In the genomic region with DNA sequence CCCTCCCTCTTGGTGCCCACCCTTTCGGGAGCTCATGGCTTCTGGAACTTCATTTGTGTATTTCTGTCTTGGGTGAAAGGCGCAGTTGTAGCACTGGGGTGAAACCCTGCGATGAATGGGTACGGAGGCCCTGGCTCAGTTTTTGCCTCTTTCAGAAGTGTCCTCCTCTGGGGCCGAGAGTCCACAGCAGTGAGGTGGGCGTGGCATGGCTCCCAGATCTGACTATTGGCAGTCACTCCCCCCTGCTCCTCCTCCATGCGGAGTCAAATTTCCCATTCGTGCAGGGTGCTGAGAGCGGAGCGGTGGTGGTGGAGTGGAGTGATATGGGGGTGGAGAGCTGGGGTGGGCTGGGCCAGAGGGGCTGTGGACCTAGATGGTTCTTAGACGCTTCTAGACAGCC, we compare ENCODE assay signal across 9 mouse cellular contexts. TPM values are rescaled to one million over a fixed set of nuclear protein-coding genes. Genes with fewer than 3 reads are reported as not detected.
DNase-seq lines count a peak whose midpoint lies in the region; ATAC-seq and TF ChIP-seq lines count a peak whose summit lies in the region.
"Had no signal": no experiment of that assay in that cellular context is flagged by ENCODE, and none has a peak within 500 bp of the region (broad histone marks: within the 10 kb centered on the region; RNA-seq: fewer than 3 reads in every experiment).

No protein-coding gene starts in this region.

- H3K4me1 ChIP-seq in kidney, embryonic 14.5 days (ENCODE audit: control insufficient read depth, insufficient read depth, low read length) = peaks cover 3% of the 10 kb centered on the region; the same call in 1 of the 2 replicates
- no peaks in the 10 kb centered on the region for H3K4me1 ChIP-seq in lung, postnatal 0 days (ENCODE audit: insufficient read depth, low read depth, low read length)
- peaks cover 2% of the 10 kb centered on the region; the same call in 1 of the 2 replicates for H3K4me1 ChIP-seq in cerebellum, adult 2 months (ENCODE audit: control insufficient read depth, insufficient read depth, low read length)

- H3K4me3 ChIP-seq in kidney, embryonic 14.5 days (ENCODE audit: low read length) = peak overlapping the region; percentile 16; the same call in 1 of the 2 replicates
- H3K4me3 ChIP-seq in lung, postnatal 0 days (ENCODE audit: low read depth, low read length) = no peak overlapping the region
- no peak overlapping the region for H3K4me3 ChIP-seq in cerebellum, adult 2 months (replicated peaks; ENCODE audit: insufficient read depth, low read depth, low read length)

- no peak for TF ChIP-seq POLR2A in cerebellum, adult 2 months (IDR thresholded peaks at IDR 0.05; ENCODE audit: borderline replicate concordance, insufficient read depth, low read length)

- no peak overlapping the region for H3K9ac ChIP-seq in kidney, embryonic 14.5 days (ENCODE audit: low read depth, low read length)
- no peak overlapping the region for H3K9ac ChIP-seq in lung, postnatal 0 days (replicated peaks; ENCODE audit: low read depth)

- TF ChIP-seq EP300 in lung, postnatal 0 days (IDR thresholded peaks at IDR 0.05) = no peak

- ATAC-seq in kidney, embryonic 14.5 days (ENCODE audit: low FRiP score, low TSS enrichment) = peak; percentile 83
- peak; percentile 68 for ATAC-seq in lung, postnatal 0 days

- no peaks in the 10 kb centered on the region for H3K9me3 ChIP-seq in kidney, embryonic 14.5 days (ENCODE audit: control insufficient read depth, low read length)
- no peaks in the 10 kb centered on the region for H3K9me3 ChIP-seq in lung, postnatal 0 days (ENCODE audit: low read length)

- DNase-seq in heart, adult 11 months = peak; percentile 94
- no peak for DNase-seq in heart, adult 8-10 months (ENCODE audit: low spot score)
- peak; percentile 71 for DNase-seq in embryo, embryonic 9.5 days (ENCODE audit: extremely low spot score)
- peak; percentile 68 for DNase-seq in lung, postnatal 0 days (ENCODE audit: low spot score)
- DNase-seq in left cerebral cortex, adult 18-20 months (ENCODE audit: low spot score in 2 of 2) = no peak
- DNase-seq in cerebellum, adult 2 months = no peak
- DNase-seq in right cerebral cortex, postnatal 25 days = no peak

- no peak overlapping the region for H3K27ac ChIP-seq in kidney, embryonic 14.5 days (ENCODE audit: low read depth, low read length)
- no peak overlapping the region for H3K27ac ChIP-seq in lung, postnatal 0 days (ENCODE audit: low read length)
- H3K27ac ChIP-seq in cerebellum, adult 2 months (ENCODE audit: insufficient read depth, low read length) = no peak overlapping the region

- H3K36me3 ChIP-seq in kidney, embryonic 14.5 days (ENCODE audit: control insufficient read depth, insufficient read depth, low read length) = no peaks in the 10 kb centered on the region
- H3K36me3 ChIP-seq in lung, postnatal 0 days (ENCODE audit: insufficient read depth, low read length) = no peaks in the 10 kb centered on the region

- 0 out of 2 replicates have a peak, but pooled peaks cover 2% of the 10 kb centered on the region for H3K27me3 ChIP-seq in kidney, embryonic 14.5 days (ENCODE audit: control insufficient read depth, insufficient read depth, low read length)
- H3K27me3 ChIP-seq in lung, postnatal 0 days (replicated peaks; ENCODE audit: insufficient read depth, low read length) = no peaks in the 10 kb centered on the region
- no peaks in the 10 kb centered on the region for H3K27me3 ChIP-seq in cerebellum, adult 2 months (ENCODE audit: control insufficient read depth, insufficient read depth, low read length)

- WGBS in kidney, embryonic 14.5 days = 15% methylated on average over 11 of the region's 11 CpGs
- WGBS in lung, postnatal 0 days = 23% methylated on average over 11 of the region's 11 CpGs
- 53% methylated on average over 11 of the region's 11 CpGs for WGBS in cerebellum, adult 2 months

- no peak for TF ChIP-seq CTCF in lung, postnatal 0 days (IDR thresholded peaks at IDR 0.05)
- no peak for TF ChIP-seq CTCF in cerebellum, adult 2 months (IDR thresholded peaks at IDR 0.05; ENCODE audit: borderline replicate concordance, insufficient read depth, low read depth, low read length)

- H3K4me2 ChIP-seq in kidney, embryonic 14.5 days (replicated peaks; ENCODE audit: low read depth, low read length) = peak overlapping the region; percentile 36
- peak overlapping the region; percentile 27 for H3K4me2 ChIP-seq in lung, postnatal 0 days (replicated peaks; ENCODE audit: low read depth, low read length)

RNA-seq across cellular contexts. Expression of a gene that starts 3.1 kb away (rescaled TPM):
- total RNA-seq in heart, adult 8-10 months (2022) = 1 to 10 TPM in 2 of 4 experiments, under 1 TPM in 2; 0.65 to 2.6 (median 1.4) TPM
- 0.11 and 0.28 TPM in 2 replicates for polyA plus RNA-seq in kidney, embryonic 14.5 days (2014; fragmentation: Nextera tagmentation; extraction: Ambion mirVana)
- 2.4 and 2.7 TPM in 2 replicates for polyA plus RNA-seq in lung, postnatal 0 days (2015; fragmentation: Nextera tagmentation; extraction: Ambion mirVana)
- not detected for total RNA-seq in left cerebral cortex, adult 18-20 months (2021)
- polyA plus RNA-seq in cerebellum, adult 2 months (2012; rRNA removed) = 0.08 and 0.32 TPM in 2 replicates

RNA-seq across cellular contexts. Expression of a gene that starts 29.7 kb away (rescaled TPM):
- total RNA-seq in heart, adult 8-10 months (2022) = not detected
- polyA plus RNA-seq in kidney, embryonic 14.5 days (2014; fragmentation: Nextera tagmentation; extraction: Ambion mirVana) = not detected in 2 replicates
- polyA plus RNA-seq in lung, postnatal 0 days (2015; fragmentation: Nextera tagmentation; extraction: Ambion mirVana) = not detected in 2 replicates
- total RNA-seq in left cerebral cortex, adult 18-20 months (2021) = under 1 TPM; 0.30 to 0.63 TPM
- 0.60 and 0.79 TPM in 2 replicates for polyA plus RNA-seq in cerebellum, adult 2 months (2012; rRNA removed)
- polyA plus RNA-seq: gonadal fat pad, adult 2 months had no signal

Comparison
In these comparisons a context has a peak if more than half of its experiments do, and no peak if none do; other contexts are left out.
1. DNase-seq: peak in heart, adult 11 months (single experiment), embryo, embryonic 9.5 days (single experiment) and lung, postnatal 0 days (single experiment); none in heart, adult 8-10 months (single experiment), left cerebral cortex, adult 18-20 months (0 of 2), cerebellum, adult 2 months (0 of 2) and right cerebral cortex, postnatal 25 days (single experiment).